9 mouse cellular contexts compared by ENCODE assay signal in the genomic region with DNA sequence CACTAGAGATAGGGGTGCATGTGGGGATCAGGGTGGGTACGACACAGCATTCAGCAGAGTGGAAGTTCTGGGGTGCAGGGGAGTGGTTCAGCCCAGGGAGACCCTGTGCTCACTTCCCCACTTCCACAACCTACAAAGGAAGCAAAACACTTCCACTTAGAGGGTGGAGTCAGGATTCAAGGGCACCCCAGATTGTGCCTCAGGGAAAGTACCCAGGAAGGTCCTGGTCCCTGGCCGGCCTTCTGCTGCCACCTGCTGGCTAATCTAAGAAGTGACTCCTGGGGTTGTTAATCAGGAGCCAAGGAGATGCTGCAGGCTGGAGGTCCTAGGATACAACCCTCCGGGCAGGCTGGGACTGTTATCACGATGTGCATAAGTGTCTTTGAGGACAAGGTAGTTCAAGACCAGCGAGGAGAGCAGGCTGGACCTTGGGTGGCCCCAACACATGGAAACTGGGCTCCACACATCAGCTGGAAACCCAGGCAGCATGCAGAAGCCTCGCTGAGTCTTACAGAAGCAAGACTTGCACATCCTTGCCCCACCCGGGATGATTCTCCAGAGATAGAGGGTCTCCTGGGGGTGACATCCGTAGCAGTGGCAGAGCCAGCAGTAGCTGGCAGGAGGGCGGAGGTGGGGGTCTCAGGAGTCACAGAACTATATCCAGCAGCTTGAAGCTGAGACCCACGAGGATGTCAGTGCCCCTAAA. TPM values are rescaled to one million over a fixed set of nuclear protein-coding genes. Genes with fewer than 3 reads are reported as not detected.
DNase-seq lines count a peak whose midpoint lies in the region; ATAC-seq and TF ChIP-seq lines count a peak whose summit lies in the region.
"Had no signal": no experiment of that assay in that cellular context is flagged by ENCODE, and none has a peak within 500 bp of the region (broad histone marks: within the 10 kb centered on the region; RNA-seq: fewer than 3 reads in every experiment).

No protein-coding gene starts in this region.

- TF ChIP-seq EP300 in ES-Bruce4 (IDR thresholded peaks at IDR 0.05; ENCODE audit: insufficient read depth, low read depth, low read length), result no peak
- no peak; the same call in 1 of the 2 replicates for TF ChIP-seq EP300 in heart, postnatal 0 days (IDR thresholded peaks at IDR 0.05; ENCODE audit: low read depth)

- TF ChIP-seq POLR2A in ES-Bruce4 (IDR thresholded peaks at IDR 0.05; ENCODE audit: insufficient read depth, low read length), result no peak
- no peak for TF ChIP-seq POLR2A in olfactory bulb, adult 2 months (IDR thresholded peaks at IDR 0.05; ENCODE audit: insufficient read depth, low read depth, low read length)

- WGBS in forebrain, embryonic 10.5 days, result 44% methylated on average over 10 of the region's 10 CpGs
- WGBS in heart, postnatal 0 days, result 32% methylated on average over 10 of the region's 10 CpGs
- 37% methylated on average over 10 of the region's 10 CpGs for WGBS in lung, embryonic 14.5 days
- WGBS in olfactory bulb, adult 2 months, result 18% methylated on average over 10 of the region's 10 CpGs

- peak; percentile 36 for ATAC-seq in heart, postnatal 0 days (ENCODE audit: insufficient read depth, low read depth)
- peak; percentile 32 for ATAC-seq in lung, embryonic 14.5 days (ENCODE audit: insufficient read depth)

- DNase-seq in c-Kit-negative CD71-positive TER-119-positive erythroid progenitor cells, embryonic 14.5 days (ENCODE audit: low read depth, low spot score), result peak; percentile 20
- peak; percentile 75 for DNase-seq in forebrain, embryonic 10.5 days (ENCODE audit: extremely low spot score, low spot score)
- DNase-seq in heart, postnatal 0 days (ENCODE audit: low spot score), result peak; percentile 91
- peak; percentile 91 to 92 for DNase-seq in kidney, postnatal 36 days
- peak; percentile 90 for DNase-seq in lung, embryonic 14.5 days
- peak; percentile 79 for DNase-seq in testis, postnatal 14 days (ENCODE audit: low spot score)

- no peaks in the 10 kb centered on the region for H3K27me3 ChIP-seq in ES-Bruce4 (ENCODE audit: control insufficient read depth, insufficient read depth, low read length, poor library complexity, severe bottlenecking)
- H3K27me3 ChIP-seq in forebrain, embryonic 10.5 days (ENCODE audit: poor library complexity, severe bottlenecking), result peaks cover 54% of the 10 kb centered on the region
- no peaks in the 10 kb centered on the region for H3K27me3 ChIP-seq in heart, postnatal 0 days (ENCODE audit: control insufficient read depth, insufficient read depth, low read length)
- no peaks in the 10 kb centered on the region for H3K27me3 ChIP-seq in lung, embryonic 14.5 days (ENCODE audit: insufficient read depth, low read length)

- no peaks in the 10 kb centered on the region for H3K9me3 ChIP-seq in ES-Bruce4 (replicated peaks; ENCODE audit: control insufficient read depth, insufficient read depth, low read length, poor library complexity, severe bottlenecking)
- no peaks in the 10 kb centered on the region for H3K9me3 ChIP-seq in forebrain, embryonic 10.5 days
- no peaks in the 10 kb centered on the region for H3K9me3 ChIP-seq in heart, postnatal 0 days (replicated peaks; ENCODE audit: control insufficient read depth, low read length)
- H3K9me3 ChIP-seq in lung, embryonic 14.5 days (ENCODE audit: low read depth, low read length), result no peaks in the 10 kb centered on the region
- H3K9me3 ChIP-seq: limb, embryonic 12.5 days had no signal

- H3K4me2 ChIP-seq in heart, postnatal 0 days (ENCODE audit: low read depth, low read length), result no peak overlapping the region
- no peak overlapping the region for H3K4me2 ChIP-seq in lung, embryonic 14.5 days
- H3K4me2 ChIP-seq: limb, embryonic 12.5 days had no signal

- no peak overlapping the region for H3K4me3 ChIP-seq in ES-Bruce4 (ENCODE audit: low read depth, low read length)
- no peak overlapping the region for H3K4me3 ChIP-seq in forebrain, embryonic 10.5 days
- no peak overlapping the region for H3K4me3 ChIP-seq in heart, postnatal 0 days (ENCODE audit: low read depth, low read length)
- no peak overlapping the region for H3K4me3 ChIP-seq in lung, embryonic 14.5 days (ENCODE audit: low read depth, low read length)
- no peak overlapping the region for H3K4me3 ChIP-seq in olfactory bulb, adult 2 months (ENCODE audit: insufficient read depth, low read depth, low read length)
- H3K4me3 ChIP-seq: limb, embryonic 12.5 days had no signal

- H3K36me3 ChIP-seq in ES-Bruce4 (ENCODE audit: control insufficient read depth, insufficient read depth, low read length, poor library complexity, severe bottlenecking), result no peaks in the 10 kb centered on the region
- no peaks in the 10 kb centered on the region for H3K36me3 ChIP-seq in forebrain, embryonic 10.5 days (replicated peaks)
- peaks cover 30% of the 10 kb centered on the region for H3K36me3 ChIP-seq in heart, postnatal 0 days (replicated peaks; ENCODE audit: control insufficient read depth, insufficient read depth, low read length)
- peaks cover 34% of the 10 kb centered on the region for H3K36me3 ChIP-seq in lung, embryonic 14.5 days (ENCODE audit: insufficient read depth)

- H3K27ac ChIP-seq in ES-Bruce4 (ENCODE audit: insufficient read depth, low read length), result no peak overlapping the region
- no peak overlapping the region for H3K27ac ChIP-seq in forebrain, embryonic 10.5 days
- H3K27ac ChIP-seq in heart, postnatal 0 days (ENCODE audit: low read depth), result peak overlapping the region; percentile 67
- no peak overlapping the region for H3K27ac ChIP-seq in lung, embryonic 14.5 days (ENCODE audit: low read depth)
- H3K27ac ChIP-seq in olfactory bulb, adult 2 months (ENCODE audit: insufficient read depth, low read depth, low read length), result peak overlapping the region; percentile 82
- H3K27ac ChIP-seq: limb, embryonic 12.5 days had no signal

- no peaks in the 10 kb centered on the region for H3K4me1 ChIP-seq in ES-Bruce4 (ENCODE audit: control insufficient read depth, insufficient read depth, low read length)
- H3K4me1 ChIP-seq in forebrain, embryonic 10.5 days, result 0 out of 2 replicates have a peak, but pooled peaks cover 2% of the 10 kb centered on the region
- H3K4me1 ChIP-seq in heart, postnatal 0 days (ENCODE audit: control insufficient read depth, insufficient read depth), result peaks cover 10% of the 10 kb centered on the region
- H3K4me1 ChIP-seq in lung, embryonic 14.5 days (ENCODE audit: insufficient read depth), result peaks cover 3% of the 10 kb centered on the region; the same call in 1 of the 2 replicates
- H3K4me1 ChIP-seq in olfactory bulb, adult 2 months (ENCODE audit: control insufficient read depth, insufficient read depth, low read length), result peaks cover 46% of the 10 kb centered on the region

- H3K9ac ChIP-seq in ES-Bruce4 (ENCODE audit: low read depth, poor library complexity, severe bottlenecking), result no peak overlapping the region
- H3K9ac ChIP-seq in heart, postnatal 0 days (replicated peaks; ENCODE audit: low read depth, low read length), result no peak overlapping the region
- no peak overlapping the region for H3K9ac ChIP-seq in lung, embryonic 14.5 days
- H3K9ac ChIP-seq: limb, embryonic 12.5 days had no signal

- peak; percentile 86 for TF ChIP-seq CTCF in ES-Bruce4 (IDR thresholded peaks at IDR 0.05; ENCODE audit: low read depth, low read length)
- TF ChIP-seq CTCF in heart, postnatal 0 days (IDR thresholded peaks at IDR 0.05; ENCODE audit: low read depth), result peak; percentile 96
- peak; percentile 96 for TF ChIP-seq CTCF in lung, embryonic 14.5 days (IDR thresholded peaks at IDR 0.05; ENCODE audit: low read depth)
- TF ChIP-seq CTCF in olfactory bulb, adult 2 months (IDR thresholded peaks at IDR 0.05; ENCODE audit: insufficient read depth, low read depth, low read length), result peak; percentile 87

RNA-seq across cellular contexts. Expression of a gene that starts 25.4 kb away (rescaled TPM):
- 0.28 and 0.43 TPM in 2 replicates for polyA plus RNA-seq in ES-Bruce4 (2011; ENCODE audit: insufficient read depth, insufficient read length, low read depth, missing spikeins)
- polyA plus RNA-seq in forebrain, embryonic 10.5 days (2016; fragmentation: Nextera tagmentation; extraction: Ambion mirVana), result 0.11 and 0.20 TPM in 2 replicates
- 11.6 and 18.5 TPM in 2 replicates for total RNA-seq in heart, postnatal 0 days (2014; rRNA removed; ENCODE audit: low replicate concordance)
- 31.4 and 33.4 TPM in 2 replicates for polyA plus RNA-seq in heart, postnatal 0 days (2015; fragmentation: Nextera tagmentation; extraction: Ambion mirVana)
- 2.7 and 3.3 TPM in 2 replicates for polyA plus RNA-seq in lung, embryonic 14.5 days (2014; fragmentation: Nextera tagmentation; extraction: Ambion mirVana)
- not detected in 2 replicates for polyA plus RNA-seq in olfactory bulb, adult 2 months (2012; ENCODE audit: insufficient read depth, insufficient read length, low replicate concordance, missing spikeins)

Comparison
In these comparisons a context has a peak if more than half of its experiments do, and no peak if none do; other contexts are left out.
1. H3K27ac ChIP-seq: peak in heart, postnatal 0 days (single experiment) and olfactory bulb, adult 2 months (single experiment); none in ES-Bruce4 (single experiment), forebrain, embryonic 10.5 days (single experiment) and lung, embryonic 14.5 days (single experiment).
2. DNase-seq: peak in every context shown above with its lines; median percentile 92 in kidney, postnatal 36 days; 91 in heart, postnatal 0 days; 90 in lung, embryonic 14.5 days; 79 in testis, postnatal 14 days; 75 in forebrain, embryonic 10.5 days; 20 in c-Kit-negative CD71-positive TER-119-positive erythroid progenitor cells, embryonic 14.5 days.
3. Peak in every context shown above with its lines, with median percentiles within 50 percentile points of each other: CTCF ChIP-seq.